8 mouse cellular contexts compared by ENCODE assay signal in genomic region chr9:118149407-118150402, GRCm38 (mm10). TPM values are rescaled to one million over a fixed set of nuclear protein-coding genes. Genes with fewer than 3 reads are reported as not detected.
A peak's percentile ranks its signal among the peaks of the same experiment; 100 is the strongest.
DNase-seq lines count a peak whose midpoint lies in the region; ATAC-seq lines count a peak whose summit lies in the region.

Cmc1 (minus strand) TSS chr9:118150177.

- H3K9ac ChIP-seq in heart, embryonic 13.5 days: peak within 1 kb of the TSS; percentile 92
- peak within 1 kb of the TSS; percentile 87 for H3K9ac ChIP-seq in liver, embryonic 12.5 days
- peak within 1 kb of the TSS; percentile 74 for H3K9ac ChIP-seq in stomach, embryonic 15.5 days

- H3K27ac ChIP-seq in brown adipose tissue, adult 24 weeks (replicated peaks; ENCODE audit: low read depth, low read length): peak within 1 kb of the TSS; percentile 37
- H3K27ac ChIP-seq in heart, embryonic 13.5 days (replicated peaks): peak within 1 kb of the TSS; percentile 66
- H3K27ac ChIP-seq in liver, embryonic 12.5 days: peak within 1 kb of the TSS; percentile 77
- H3K27ac ChIP-seq in stomach, embryonic 15.5 days: peak within 1 kb of the TSS; percentile 74

- no peaks in the 10 kb centered on the region for H3K4me1 ChIP-seq in brown adipose tissue, adult 24 weeks (ENCODE audit: control insufficient read depth, insufficient read depth, insufficient read length, low read length)
- peaks cover 17% of the 10 kb centered on the region for H3K4me1 ChIP-seq in heart, embryonic 13.5 days
- peaks cover 28% of the 10 kb centered on the region for H3K4me1 ChIP-seq in liver, embryonic 12.5 days
- H3K4me1 ChIP-seq in stomach, embryonic 15.5 days: peaks cover 13% of the 10 kb centered on the region

- peak; percentile 94 for DNase-seq in CD4-positive, CD25-positive, alpha-beta regulatory T cell, adult 2 months (ENCODE audit: low read depth, low spot score)
- DNase-seq in fat pad, adult 2 months (ENCODE audit: extremely low read depth, low read depth, low spot score): peak; percentile 63
- peak; percentile 99 for DNase-seq in kidney, postnatal 10 days
- peak; percentile 73 for DNase-seq in natural killer cell, adult 2 months (ENCODE audit: low spot score in 2 of 2)

- 2% methylated on average over 55 of the region's 58 CpGs for WGBS in heart, embryonic 13.5 days
- WGBS in liver, embryonic 12.5 days (ENCODE audit: insufficient replicate concordance): under 1% methylated on average over 58 of the region's 58 CpGs
- WGBS in stomach, embryonic 15.5 days: 1% methylated on average over 58 of the region's 58 CpGs

- peak within 1 kb of the TSS; percentile 78 for H3K4me2 ChIP-seq in heart, embryonic 13.5 days
- peak within 1 kb of the TSS; percentile 82 for H3K4me2 ChIP-seq in liver, embryonic 12.5 days
- H3K4me2 ChIP-seq in stomach, embryonic 15.5 days: peak within 1 kb of the TSS; percentile 65

- peak; percentile 90 for ATAC-seq in heart, embryonic 13.5 days (ENCODE audit: extremely low read depth, insufficient number of reproducible peaks, low FRiP score, low TSS enrichment)
- peak; percentile 98 for ATAC-seq in liver, embryonic 12.5 days
- ATAC-seq in stomach, embryonic 15.5 days (ENCODE audit: insufficient read depth, low FRiP score, low read depth): peak; percentile 95

- H3K9me3 ChIP-seq in heart, embryonic 13.5 days: no peaks in the 10 kb centered on the region
- H3K9me3 ChIP-seq in liver, embryonic 12.5 days (replicated peaks): no peaks in the 10 kb centered on the region
- H3K9me3 ChIP-seq in stomach, embryonic 15.5 days: no peaks in the 10 kb centered on the region

- no peaks in the 10 kb centered on the region for H3K27me3 ChIP-seq in heart, embryonic 13.5 days (replicated peaks)
- H3K27me3 ChIP-seq in liver, embryonic 12.5 days (replicated peaks): no peaks in the 10 kb centered on the region
- H3K27me3 ChIP-seq in stomach, embryonic 15.5 days (replicated peaks): no peaks in the 10 kb centered on the region

- peaks cover 6% of the 10 kb centered on the region; the same call in 1 of the 2 replicates for H3K36me3 ChIP-seq in heart, embryonic 13.5 days
- peaks cover 8% of the 10 kb centered on the region for H3K36me3 ChIP-seq in liver, embryonic 12.5 days
- no peaks in the 10 kb centered on the region for H3K36me3 ChIP-seq in stomach, embryonic 15.5 days

- H3K4me3 ChIP-seq in brown adipose tissue, adult 24 weeks (ENCODE audit: insufficient read depth, low read depth, low read length): peak within 1 kb of the TSS; percentile 91
- H3K4me3 ChIP-seq in heart, embryonic 13.5 days: peak within 1 kb of the TSS; percentile 92
- peak within 1 kb of the TSS; percentile 91 for H3K4me3 ChIP-seq in liver, embryonic 12.5 days
- H3K4me3 ChIP-seq in stomach, embryonic 15.5 days (replicated peaks): peak within 1 kb of the TSS; percentile 96

RNA-seq across cellular contexts. Expression of gene Cmc1, which starts in this region (rescaled TPM):
- 198 and 205 TPM in 2 replicates for polyA plus RNA-seq in brown adipose tissue, adult 24 weeks (2012; ENCODE audit: insufficient read depth, insufficient read length, missing spikeins)
- polyA plus RNA-seq in heart, embryonic 13.5 days (2015; fragmentation: Nextera tagmentation; extraction: Ambion mirVana): 37.3 and 40.3 TPM in 2 replicates
- 27.2 and 32.2 TPM in 2 replicates for polyA plus RNA-seq in liver, embryonic 12.5 days (2016; fragmentation: Nextera tagmentation; extraction: Ambion mirVana)
- 46.6 and 50.8 TPM in 2 replicates for polyA plus RNA-seq in stomach, embryonic 15.5 days (2015; fragmentation: Nextera tagmentation; extraction: Ambion mirVana)

Comparison
In these comparisons a context has a peak if more than half of its experiments do, and no peak if none do; other contexts are left out.
1. Peak in every context shown above with its lines: DNase-seq, ATAC-seq, H3K4me3 ChIP-seq and H3K27ac ChIP-seq.